Mouse (Mus musculus) 3T3-L1 (cell line): ENCODE data around the gene Arhgef39.
"Not testable (repeated sequence)": the region's sequence is repeated elsewhere in the genome, so short reads cannot be mapped to it uniquely, and the experiment has no call there.

Source experiments
- DNase-seq: peaks from one replicate; pipeline ENCODE4 v3.0.0-alpha.2; 2015; ENCODE audit warnings: low read depth, low spot score

Arhgef39 gene

DNA sequence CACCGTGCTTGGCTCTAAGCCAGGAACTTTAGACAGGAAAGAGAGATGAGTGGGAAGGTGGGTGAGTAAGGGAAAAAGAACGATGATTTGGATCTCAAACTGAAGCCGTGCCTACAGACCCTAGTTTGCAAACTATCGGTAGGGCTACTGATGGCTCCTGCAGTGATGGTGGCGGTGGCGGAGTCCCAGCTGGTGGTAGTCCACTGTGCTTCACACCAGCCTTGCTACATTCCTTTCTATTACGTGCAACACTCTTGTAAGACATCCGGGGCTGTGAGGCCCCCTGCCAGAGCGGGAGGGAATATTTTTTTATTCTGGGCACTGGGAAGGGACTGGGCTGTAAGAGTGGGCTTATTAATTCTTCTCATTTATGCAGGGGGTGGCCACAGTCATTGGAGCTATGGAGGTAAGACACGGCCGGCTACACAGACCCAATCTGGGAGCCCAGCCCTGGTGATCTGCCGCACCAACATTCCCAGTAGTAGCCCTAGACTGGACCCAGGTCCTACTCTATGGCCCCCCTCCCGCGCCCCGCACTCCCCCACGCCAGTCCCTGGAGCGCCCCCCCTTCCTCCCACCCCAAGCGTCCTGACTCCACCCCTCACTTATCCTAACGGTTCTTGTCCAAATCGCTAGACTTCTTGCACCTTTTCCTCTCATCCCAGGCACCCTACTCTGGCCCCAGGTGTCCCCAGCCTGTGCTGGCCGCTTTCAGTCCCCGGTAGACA, 8.6 kb upstream of the Arhgef39 start:
- no peak for DNase-seq

DNA sequence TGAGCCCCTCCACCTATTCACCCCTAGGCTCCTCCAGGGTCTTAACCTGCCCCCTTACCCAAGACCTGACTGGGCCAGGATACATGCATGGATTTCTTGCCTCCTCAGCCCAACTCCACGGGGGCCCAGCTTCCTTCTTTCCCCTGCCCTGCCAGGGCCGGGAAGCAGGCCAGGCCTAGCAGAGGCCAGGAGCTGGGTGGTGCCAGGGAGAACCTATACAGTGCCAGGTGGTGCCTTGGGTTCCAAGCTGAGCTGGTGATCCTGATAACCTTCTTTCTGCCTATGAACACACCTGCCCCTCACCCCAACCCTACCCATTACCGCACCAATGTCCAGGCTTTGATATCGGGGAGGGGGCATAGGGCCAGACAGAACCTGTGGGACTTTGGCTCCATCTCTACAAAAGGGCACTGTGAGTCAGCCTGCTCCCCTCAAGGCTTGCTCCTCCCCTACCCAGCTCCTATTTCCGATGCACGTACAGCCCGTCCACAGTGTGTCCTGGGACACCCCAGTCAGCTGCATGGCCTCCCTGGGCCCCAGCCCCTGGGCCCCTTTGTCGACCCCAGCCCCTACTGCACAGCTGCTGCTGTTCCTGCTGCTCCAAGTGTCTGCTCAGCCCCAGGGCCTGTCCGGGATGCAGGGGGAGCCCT, 7.2 kb upstream of the Arhgef39 start, which contains the start of gene Car9:
Car9 (plus strand) TSS at position 431 of the 650 bp plus-strand sequence.
- DNase-seq: no peak

DNA sequence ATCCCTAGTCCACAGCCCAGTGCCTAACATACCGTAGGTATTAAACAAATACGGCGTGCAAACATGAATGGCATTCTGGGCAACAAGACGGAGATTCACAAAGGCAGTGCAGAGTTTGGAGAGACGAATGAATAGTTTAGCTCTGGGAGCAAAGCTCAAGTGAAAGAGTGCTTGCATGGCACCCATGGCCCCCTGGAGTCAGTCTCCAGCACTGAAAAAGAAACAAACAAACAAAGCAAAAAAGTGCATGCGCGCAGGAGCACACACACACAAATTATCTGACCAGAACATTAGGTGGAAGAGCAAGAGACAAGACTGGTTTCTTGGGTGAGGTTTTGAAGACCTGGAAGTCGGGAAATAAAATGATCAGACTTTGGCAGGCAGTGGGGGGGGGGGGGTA, 6.6 kb upstream of the Arhgef39 start:
- DNase-seq: no peak

DNA sequence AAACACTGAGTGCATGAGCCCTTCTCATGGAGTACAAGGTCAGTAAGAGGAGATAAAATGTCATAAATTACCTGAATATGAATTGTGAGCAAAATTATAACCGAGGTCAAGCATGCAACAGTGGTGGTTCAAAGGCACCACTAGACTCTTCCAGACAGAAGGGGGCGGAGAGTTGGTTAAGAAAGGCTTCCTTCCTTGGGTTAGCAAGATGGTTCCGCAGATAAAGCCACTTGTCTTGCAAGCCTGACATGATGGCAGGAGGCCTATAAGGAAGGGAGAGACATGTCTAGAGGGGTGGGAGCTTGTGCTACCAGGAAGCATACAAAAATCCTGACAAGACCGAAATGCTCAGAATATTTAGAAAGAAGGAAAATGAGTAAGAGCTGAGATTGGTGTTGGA, 4.8 kb upstream of the Arhgef39 start:
- DNase-seq: no peak

DNA sequence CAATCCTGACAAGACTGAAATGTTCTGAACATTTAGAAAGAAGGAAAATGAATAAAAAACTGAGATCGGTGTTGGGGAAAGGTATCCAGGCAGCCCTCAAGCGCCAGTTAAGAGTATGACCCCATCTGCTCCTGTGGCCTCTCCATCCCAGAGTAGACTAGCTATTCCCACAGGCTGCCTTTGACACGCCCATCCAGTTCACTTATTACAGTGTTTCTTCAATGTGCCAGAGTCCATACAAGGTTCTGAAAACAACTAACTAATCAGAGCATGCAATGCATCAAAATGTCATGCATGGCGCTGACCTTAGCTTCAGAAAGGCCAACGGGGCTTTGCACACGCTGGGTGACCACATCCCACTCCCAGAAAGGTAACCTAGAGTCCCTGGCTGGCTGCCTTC, 4.0 kb upstream of the Arhgef39 start:
- no peak for DNase-seq

DNA sequence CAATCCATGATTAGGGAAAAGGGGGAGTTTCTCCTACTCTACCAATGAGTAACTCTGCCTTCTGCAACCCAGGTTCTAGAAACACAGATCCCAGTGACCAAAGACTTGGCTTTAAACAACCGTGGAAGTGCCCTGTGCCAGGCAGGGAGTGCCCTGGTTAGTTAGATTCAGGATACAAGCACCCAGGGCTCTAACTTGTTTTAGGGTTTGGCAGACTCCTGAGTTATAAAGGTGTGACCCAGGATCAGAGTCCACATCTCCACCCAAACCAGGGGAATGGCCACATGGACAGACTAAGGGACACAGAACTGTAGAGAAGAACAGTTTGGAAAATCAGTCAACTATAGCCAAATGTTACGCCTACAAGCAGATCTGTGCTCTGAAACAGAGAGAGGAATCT, 3.5 kb upstream of the Arhgef39 start:
- no peak for DNase-seq

DNA sequence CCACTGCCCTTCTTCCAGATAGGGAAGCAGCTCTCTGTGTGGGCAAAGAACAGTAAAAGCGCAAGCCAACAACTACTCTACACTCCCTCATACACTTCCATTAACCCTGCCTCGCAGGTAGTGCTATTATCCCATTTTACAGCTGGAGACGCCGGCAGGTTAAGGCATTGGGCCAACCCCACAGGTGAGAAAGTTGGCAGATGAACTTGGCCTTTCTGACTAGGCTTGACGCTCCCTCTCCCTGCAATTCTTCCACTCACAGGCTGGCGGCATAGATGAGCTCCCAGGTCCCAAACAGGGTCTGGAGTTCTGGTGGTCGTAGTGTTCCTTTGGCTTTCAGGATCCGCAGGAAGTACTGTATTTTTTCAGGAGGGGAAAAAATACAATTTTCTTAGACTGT, 512 bp downstream of the Arhgef39 start:
- DNase-seq: peak; percentile 60

DNA sequence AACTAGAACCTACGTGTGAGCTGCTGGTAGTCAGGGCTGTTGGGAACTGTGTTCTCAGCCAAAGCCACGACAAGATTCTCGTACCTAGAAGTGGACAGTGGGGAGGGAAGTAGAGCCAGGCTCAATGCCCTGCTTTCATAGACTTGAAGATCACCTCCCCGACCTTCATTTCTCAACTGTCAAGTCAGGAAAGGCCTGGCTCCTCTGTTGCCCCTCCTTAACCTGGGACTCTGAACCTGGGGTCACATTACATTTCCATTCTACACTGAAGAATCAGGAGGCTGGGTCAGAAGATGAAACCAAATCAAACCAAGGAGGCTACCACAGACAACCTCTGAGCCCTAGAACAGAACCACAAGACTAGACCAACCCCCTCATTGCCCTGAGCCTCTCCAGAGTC, 1.5 kb downstream of the Arhgef39 start:
- DNase-seq: no peak

DNA sequence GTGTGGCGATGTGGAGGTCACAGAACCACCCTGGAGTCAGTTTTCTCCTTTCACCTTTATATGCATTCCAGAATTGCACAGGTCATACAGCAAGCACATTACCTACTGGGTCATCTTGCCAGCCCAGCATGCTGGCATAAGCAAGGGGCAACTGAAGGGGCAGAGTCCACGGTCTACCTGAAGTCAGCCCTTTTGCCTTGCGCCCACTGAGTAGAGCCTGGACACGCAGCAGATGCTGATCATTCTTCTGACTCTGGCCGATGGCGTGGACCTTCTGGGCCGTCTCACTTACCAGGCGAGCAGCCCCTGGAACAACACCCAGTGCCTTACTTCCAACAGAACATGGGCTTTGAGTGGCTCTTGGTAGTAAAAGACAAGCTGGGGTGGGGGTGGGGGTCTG, 2.1 kb downstream of the Arhgef39 start:
- no peak for DNase-seq

DNA sequence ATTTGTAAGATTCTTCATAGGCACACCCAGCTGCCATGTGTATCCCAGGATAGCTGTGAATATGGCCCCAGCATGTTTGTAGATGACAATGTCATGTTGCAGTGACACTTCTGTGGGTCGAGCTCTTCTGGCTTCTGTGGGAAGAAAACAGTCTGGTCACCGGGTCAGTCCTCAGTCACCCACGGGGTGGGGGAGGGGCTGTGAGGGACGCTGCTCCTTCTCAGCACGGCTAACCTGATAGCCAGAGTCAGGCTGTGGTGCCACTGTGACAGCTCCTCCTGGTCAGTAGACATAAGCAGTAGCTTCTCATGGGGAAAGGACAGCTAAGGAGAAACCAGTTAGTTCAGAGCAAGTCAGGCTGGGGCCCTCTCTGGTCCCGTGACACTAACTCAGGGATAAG, 2.9 kb downstream of the Arhgef39 start:
- no peak for DNase-seq

DNA sequence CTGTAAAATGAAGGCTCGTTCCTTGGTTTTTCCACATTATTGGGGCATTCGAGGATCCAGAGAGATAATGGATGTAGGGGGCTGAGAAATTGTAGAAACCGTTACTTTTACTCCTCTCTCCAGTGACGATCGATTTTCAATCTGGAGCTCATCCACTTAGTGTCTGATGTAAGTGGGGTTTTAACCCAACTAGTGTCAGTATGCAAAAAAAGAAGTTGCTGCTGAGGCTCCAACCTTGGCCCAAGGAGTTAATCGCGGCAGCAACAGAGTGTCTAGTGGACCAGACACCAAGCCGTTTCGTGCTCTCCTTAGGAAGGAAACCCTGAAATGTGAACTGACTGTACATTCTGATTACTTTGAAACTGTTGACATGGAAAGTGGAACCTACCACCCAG, 5.7 kb downstream of the Arhgef39 start:
- DNase-seq: peak; percentile 37

DNA sequence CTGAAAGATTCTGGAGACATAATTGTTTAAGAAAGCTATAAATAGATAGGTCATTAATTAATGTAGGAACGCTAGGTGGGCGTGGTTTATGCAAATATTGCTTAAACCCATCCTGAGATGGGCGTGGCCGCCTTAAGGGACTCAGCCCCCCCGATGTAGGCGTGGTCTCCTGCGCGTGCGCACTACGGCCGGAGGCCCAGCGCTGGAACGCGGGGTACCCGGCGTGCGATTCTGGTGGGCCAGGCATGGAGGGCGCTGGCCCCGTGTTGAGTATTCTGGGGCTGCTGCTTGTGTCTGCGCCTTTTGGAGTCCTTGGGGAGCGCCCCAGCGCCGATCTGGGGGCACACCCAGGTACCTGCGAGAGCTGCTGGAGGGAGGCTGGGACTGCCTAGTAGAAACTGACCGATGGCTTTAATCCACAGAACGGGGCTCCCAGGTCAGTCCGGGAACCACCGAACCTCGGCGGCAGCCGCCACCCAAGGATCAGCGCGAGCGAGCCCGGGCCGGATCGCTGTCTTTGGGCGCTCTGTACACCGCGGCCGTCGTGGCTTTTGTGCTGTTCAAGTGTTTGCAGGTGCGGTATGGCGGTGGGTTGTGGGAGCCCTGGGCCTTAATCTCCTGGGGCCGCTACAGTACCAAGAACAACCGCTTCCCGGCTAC, 6.2 kb downstream of the Arhgef39 start:
- DNase-seq: peak; percentile 88

DNA sequence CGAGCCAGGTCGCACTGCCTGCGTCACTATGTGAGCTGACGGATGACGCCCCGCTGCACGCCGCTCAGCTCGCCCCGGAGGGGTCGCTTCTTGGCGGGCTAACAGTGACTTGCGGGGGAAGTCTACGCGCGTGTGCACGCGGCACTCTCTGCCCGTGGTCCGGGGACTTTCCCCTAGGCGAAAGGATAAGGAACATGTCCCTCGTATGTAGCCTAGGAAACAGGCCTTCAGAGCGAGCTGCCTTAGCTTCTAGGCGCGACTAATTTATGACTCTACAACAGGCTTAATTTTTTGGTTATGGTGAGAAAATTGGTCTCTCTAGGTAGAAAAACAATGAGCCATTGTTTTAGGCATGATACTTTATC, 6.7 kb downstream of the Arhgef39 start, which contains the start of gene Ccdc107:
Ccdc107 (plus strand) TSS at position 80 of the 365 bp plus-strand sequence.
- DNase-seq: peak; percentile 93

DNA sequence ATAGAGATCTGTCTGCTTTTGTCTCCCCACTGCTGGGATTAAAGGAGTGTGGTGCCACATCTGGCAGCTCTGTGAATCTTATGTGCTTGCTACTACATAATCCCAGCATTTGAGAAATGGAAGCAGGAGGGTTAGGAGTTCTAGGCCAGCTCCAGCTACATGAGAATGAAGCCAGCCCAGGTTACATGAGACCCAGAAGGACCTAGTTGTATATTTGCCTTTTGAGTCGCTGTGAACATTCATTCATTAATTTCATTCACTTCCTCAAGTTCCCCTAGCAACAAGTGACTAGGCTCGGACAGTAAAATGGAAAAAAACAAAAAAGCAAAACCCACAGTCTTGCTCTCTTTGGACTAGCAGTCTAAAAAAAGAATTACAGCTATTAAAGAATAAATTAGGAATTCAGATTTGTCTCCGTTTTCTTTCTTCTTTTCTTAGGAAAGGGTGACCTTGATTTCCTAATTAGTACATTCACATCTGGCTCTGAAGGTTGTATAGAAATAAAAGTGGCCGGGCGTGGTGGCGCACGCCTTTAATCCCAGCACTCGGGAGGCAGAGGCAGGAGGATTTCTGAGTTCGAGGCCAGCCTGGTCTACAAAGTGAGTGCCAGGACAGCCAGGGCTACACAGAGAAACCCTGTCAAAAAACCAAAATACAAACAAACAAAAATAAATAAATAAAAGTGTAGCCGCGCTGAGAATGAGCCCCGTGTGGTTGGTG, 7.2 kb downstream of the Arhgef39 start:
- DNase-seq: peak; percentile 39

DNA sequence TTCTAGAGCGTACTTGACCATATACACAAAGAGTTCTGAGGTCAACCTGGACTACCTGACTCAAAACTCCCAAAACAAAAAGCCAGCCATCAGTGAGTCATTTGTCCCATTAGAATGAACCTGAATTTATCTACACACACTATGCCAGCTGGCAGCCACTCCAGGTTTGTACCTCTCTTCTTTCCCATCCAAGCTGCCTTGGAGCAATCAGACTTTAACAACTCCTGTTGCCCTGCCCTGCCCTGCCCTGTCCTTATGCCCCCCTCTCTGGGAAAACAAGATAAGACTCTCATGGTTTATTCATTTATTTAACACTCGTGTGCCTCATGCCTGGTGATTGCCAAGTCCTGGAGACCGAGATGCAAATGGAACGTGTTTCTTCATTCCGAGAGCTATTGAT, 8.7 kb downstream of the Arhgef39 start:
- no peak for DNase-seq

DNA sequence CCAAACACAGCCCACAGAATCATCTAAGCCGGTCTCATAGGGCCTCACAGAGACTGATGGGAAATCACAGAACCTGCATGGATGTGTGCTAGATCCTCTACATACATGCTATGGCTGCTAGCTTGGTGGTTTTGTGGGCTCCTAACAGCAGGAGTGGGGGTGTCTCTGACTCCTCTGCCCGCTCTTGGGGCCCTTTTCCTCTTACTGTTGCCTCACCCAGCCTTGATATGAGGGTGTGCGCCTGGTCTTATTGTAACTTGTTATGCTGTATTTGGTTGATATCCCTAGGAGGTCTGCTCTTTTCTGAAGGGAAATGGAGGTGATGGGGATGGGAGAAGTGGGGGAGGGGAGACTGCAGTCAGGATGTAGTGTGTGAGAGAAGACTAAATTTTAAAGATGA, 9.9 kb downstream of the Arhgef39 start:
- DNase-seq: no peak

DNA sequence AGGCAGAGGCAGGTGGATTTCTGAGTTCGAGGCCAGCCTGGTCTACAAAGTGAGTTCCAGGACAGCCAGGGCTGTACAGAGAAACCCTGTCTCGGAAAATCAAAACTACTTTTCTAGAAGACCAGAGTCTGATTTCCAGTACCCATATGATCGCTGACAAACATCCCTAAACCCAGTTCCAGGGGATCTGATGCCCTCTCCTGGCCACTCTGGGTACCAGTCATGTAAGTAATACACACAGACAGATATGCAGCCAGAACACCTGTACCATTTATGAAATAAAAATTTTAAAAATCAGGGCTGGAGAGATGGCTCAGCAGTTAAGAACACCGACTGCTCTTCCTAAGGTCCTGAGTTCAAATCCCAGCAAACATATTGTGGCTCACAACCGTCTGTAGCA, 13.8 kb downstream of the Arhgef39 start:
- not testable (repeated sequence) for DNase-seq

DNA sequence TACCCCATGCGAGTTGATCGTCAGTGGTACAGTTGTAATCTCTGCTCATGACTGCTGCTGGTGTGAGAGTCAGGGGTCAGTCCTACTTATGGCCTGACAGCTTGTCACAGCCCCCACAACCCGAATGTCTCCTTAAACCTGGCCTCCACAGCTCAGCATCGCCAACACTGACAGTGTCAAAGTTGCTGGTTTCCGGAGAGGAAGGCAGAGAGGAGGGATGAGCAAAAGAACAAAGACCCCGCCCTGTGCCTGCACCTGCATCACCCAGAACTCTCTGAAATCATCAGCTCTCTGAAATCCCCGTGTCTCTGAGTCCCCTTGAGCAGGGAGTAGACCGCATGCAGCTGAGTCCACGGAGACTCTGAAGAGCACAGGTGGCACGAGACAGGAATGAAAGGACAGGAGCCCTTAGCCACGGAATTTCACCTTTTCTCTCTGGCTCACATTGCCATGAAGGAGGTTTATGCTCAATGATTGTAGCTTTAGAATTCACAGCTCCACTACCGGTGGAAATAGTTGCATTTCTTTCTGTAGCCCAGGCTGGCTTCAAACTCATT, 15.9 kb downstream of the Arhgef39 start, which contains the start of gene Sit1:
Sit1 (minus strand) TSS at position 200 of the 557 bp plus-strand sequence.
- no peak for DNase-seq

DNA sequence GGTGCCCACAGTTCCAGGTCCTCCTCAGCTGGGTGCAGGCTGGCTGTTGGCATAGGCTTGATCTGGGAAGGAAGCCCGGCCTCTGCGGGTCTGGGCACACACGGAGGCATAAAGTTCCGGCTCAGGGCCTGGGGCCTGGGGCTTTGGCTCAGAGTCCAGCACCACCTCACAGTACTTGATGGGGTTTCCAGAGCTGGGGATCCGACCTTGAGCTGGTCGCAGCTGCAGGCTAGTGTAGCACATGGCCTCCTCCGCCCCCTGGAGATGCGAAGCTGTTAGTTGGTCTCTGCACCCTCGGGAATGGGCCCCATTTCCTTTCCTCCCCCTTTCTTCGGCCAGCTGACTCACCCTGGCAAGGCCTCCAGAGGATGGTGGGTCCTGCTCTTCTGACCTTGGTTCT, 16.9 kb downstream of the Arhgef39 start:
- no peak for DNase-seq

DNA sequence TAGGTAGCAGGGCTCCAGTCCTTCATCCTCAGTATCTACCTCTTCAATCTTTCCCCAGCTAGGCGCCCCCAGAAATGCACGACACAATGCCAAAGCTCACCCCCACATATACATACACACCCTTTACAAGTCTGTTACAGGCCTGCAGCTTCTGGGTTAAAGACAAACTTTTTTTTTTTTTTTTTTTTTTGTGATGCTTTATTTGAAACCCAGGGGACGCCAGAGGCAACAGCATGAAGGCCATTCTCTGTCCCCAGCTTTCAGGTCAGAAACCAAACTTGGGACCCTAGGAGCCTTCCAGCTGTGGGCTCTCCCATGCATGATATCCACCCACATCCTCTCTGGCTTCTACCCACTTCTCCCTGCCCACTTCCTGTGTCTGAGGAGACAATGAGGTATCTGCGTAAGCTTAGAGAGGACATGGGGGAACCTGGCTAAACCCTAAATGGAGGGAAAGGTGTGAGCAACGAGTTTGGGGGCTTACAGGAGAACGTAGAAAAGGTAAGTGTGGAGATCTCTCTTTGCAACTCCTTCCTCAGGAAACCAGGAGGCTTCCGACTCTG, 17.5 kb downstream of the Arhgef39 start:
- DNase-seq: no peak

DNA sequence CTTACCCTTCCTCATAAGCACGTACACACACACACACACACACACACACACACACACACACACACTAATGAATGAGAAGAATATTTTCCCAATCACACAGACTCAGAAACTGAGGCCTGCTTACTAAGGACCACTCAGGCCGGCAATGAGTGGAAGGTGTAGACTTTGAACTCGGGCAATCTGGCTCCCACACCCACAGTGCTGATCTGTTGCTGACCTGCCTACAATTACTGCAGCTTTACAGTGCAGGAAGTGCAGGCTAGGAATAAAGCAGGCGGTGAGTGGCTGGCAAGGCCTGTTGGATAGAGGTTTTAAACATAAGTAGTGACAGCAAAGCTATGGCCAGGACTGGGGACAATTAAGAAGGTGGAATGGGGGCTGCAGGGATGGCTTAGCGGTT, 18.5 kb downstream of the Arhgef39 start:
- DNase-seq: no peak
